Mouse (Mus musculus): ENCODE results near the gene Kbtbd7. TPM values are rescaled to one million over a fixed set of nuclear protein-coding genes. Genes with fewer than 3 reads are reported as not detected.
"Not testable (repeated sequence)": the region's sequence is repeated elsewhere in the genome, so short reads cannot be mapped to it uniquely, and the experiment has no call there.

Gene Kbtbd7
- polyA plus RNA-seq, 1 experiment from 2014 or later, result 15.2 TPM

DNA sequence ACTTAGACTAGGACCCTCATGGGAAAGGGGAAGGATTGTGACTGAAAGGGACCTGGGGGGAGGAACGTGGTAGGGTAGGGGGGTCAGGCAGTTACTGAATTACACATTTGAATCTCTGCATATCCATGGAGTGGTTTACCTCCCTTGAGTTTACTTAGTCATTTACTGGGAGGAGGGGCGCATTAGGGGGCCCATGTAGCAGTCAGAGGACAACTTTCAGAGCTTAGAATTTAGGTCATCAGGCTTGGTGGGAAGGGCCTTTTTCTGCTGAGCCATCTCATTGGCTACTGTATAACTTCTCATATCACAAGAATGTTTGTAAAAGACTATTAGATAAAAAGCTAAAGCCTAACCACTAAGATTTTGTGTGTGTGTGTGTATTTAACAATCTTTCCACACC is 15.6 kb upstream of the Kbtbd7 start:
- H3K4me3 ChIP-seq, result no peak overlapping the region
- no peaks in the 10 kb centered on the region for H3K9me3 ChIP-seq
- H3K27ac ChIP-seq, result no peak overlapping the region
- peaks cover 34% of the 10 kb centered on the region for H3K36me3 ChIP-seq
- no peak overlapping the region for H3K4me2 ChIP-seq (replicated peaks)
- H3K27me3 ChIP-seq, result no peaks in the 10 kb centered on the region
- no peaks in the 10 kb centered on the region for H3K4me1 ChIP-seq
- H3K9ac ChIP-seq, result no peak overlapping the region
- ATAC-seq (ENCODE audit: low FRiP score, low read depth), result no peak
- 75% methylated on average over 2 of the region's 2 CpGs for WGBS

- no peaks in the 10 kb centered on the region for H3K4me1 ChIP-seq
- no peak for ATAC-seq (ENCODE audit: low FRiP score, low read depth)
- H3K27ac ChIP-seq, result no peak overlapping the region
- H3K36me3 ChIP-seq, result peaks cover 37% of the 10 kb centered on the region
- H3K9me3 ChIP-seq, result no peaks in the 10 kb centered on the region
- WGBS, result 82% methylated on average over 6 of the region's 6 CpGs
- no peak overlapping the region for H3K4me2 ChIP-seq (replicated peaks)
- H3K27me3 ChIP-seq, result no peaks in the 10 kb centered on the region
- no peak overlapping the region for H3K4me3 ChIP-seq
- no peak overlapping the region for H3K9ac ChIP-seq
Measured at GRCm38 (mm10) chr14:79413121-79413520, 13.2 kb upstream of the Kbtbd7 start.

- H3K9me3 ChIP-seq, result no peaks in the 10 kb centered on the region
- H3K27me3 ChIP-seq, result no peaks in the 10 kb centered on the region
- no peak for ATAC-seq (ENCODE audit: low FRiP score, low read depth)
- 71% methylated on average over 20 of the region's 20 CpGs for WGBS
- H3K4me3 ChIP-seq, result no peak overlapping the region
- H3K4me1 ChIP-seq, result no peaks in the 10 kb centered on the region
- H3K4me2 ChIP-seq (replicated peaks), result no peak overlapping the region
- H3K36me3 ChIP-seq, result peaks cover 24% of the 10 kb centered on the region
- no peak overlapping the region for H3K9ac ChIP-seq
- no peak overlapping the region for H3K27ac ChIP-seq
Measured at GRCm38 (mm10) chr14:79420083-79420685, 6.1 kb upstream of the Kbtbd7 start.

DNA sequence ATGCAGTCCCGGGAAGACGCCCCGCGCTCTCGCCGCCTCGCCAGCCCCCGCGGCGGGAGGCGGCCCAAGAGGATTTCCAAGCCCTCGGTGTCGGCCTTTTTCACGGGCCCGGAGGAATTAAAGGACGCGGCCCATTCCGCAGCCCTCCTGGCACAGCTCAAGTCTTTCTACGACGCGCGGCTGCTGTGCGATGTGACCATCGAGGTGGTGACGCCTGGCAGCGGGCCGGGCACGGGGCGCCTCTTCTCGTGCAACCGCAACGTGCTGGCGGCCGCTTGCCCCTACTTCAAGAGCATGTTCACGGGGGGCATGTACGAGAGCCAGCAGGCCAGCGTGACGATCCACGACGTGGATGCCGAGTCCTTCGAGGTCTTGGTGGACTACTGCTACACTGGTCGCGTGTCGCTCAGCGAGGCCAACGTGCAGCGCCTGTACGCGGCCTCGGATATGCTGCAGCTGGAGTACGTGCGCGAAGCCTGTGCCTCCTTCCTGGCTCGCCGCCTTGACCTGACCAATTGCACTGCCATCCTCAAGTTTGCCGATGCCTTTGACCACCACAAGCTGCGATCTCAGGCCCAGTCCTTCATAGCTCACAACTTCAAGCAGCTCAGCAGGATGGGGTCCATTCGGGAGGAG is 537 bp downstream of the Kbtbd7 start:
- H3K4me1 ChIP-seq, H3K27me3 ChIP-seq: not testable (repeated sequence)
- Histone ChIP-seq H3K9ac (peak overlapping the region; percentile 73), H3K4me2 (replicated peaks) (peak overlapping the region; percentile 58), H3K4me3 (peak overlapping the region; percentile 53), H3K9me3 (peaks cover 18% of the 10 kb centered on the region), H3K27ac (peak overlapping the region; percentile 74; the same call in 1 of the 2 replicates), H3K36me3 (peaks cover 20% of the 10 kb centered on the region)
- 46% methylated on average over 10 of the region's 59 CpGs for WGBS
- ATAC-seq (ENCODE audit: low FRiP score, low read depth), result peak; percentile 55

GRCm38 (mm10) chr14:79434068-79434467 is 7.8 kb downstream of the Kbtbd7 start:
- peaks cover 5% of the 10 kb centered on the region for H3K36me3 ChIP-seq
- H3K4me2 ChIP-seq (replicated peaks), result no peak overlapping the region
- H3K27ac ChIP-seq, result no peak overlapping the region
- peaks cover 9% of the 10 kb centered on the region; the same call in 1 of the 2 replicates for H3K9me3 ChIP-seq
- H3K27me3 ChIP-seq, result no peaks in the 10 kb centered on the region
- ATAC-seq (ENCODE audit: low FRiP score, low read depth), result no peak
- H3K9ac ChIP-seq, result no peak overlapping the region
- H3K4me1 ChIP-seq, result no peaks in the 10 kb centered on the region
- no peak overlapping the region for H3K4me3 ChIP-seq
- 78% methylated on average over 1 of the region's 1 CpGs for WGBS

DNA sequence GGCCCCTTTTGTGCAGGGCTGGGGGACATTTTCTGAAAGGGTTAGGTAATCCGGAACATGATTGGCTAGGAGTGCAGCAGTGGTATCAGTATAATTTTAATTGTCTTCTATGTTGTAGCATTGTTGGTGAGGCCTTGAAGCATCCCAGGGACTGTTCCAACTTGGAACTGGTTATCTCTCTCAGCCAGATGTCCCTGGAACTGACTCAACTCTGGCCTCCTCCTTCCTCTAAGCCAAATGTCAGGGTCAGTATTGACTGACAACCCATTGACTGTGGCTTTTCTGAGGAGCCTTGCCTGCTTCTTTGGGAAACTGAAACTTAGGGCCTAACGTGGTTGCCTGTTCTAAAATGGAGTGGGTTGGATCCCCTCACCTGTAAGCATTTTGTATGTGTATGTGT is 14.3 kb downstream of the Kbtbd7 start:
- H3K4me1 ChIP-seq, result no peaks in the 10 kb centered on the region
- H3K36me3 ChIP-seq, result no peaks in the 10 kb centered on the region
- H3K4me3 ChIP-seq, result no peak overlapping the region
- ATAC-seq (ENCODE audit: low FRiP score, low read depth), result no peak
- H3K9ac ChIP-seq, result no peak overlapping the region
- H3K27ac ChIP-seq, result no peak overlapping the region
- no peak overlapping the region for H3K4me2 ChIP-seq (replicated peaks)
- 89% methylated on average over 2 of the region's 2 CpGs for WGBS
- no peaks in the 10 kb centered on the region for H3K27me3 ChIP-seq
- no peaks in the 10 kb centered on the region for H3K9me3 ChIP-seq

DNA sequence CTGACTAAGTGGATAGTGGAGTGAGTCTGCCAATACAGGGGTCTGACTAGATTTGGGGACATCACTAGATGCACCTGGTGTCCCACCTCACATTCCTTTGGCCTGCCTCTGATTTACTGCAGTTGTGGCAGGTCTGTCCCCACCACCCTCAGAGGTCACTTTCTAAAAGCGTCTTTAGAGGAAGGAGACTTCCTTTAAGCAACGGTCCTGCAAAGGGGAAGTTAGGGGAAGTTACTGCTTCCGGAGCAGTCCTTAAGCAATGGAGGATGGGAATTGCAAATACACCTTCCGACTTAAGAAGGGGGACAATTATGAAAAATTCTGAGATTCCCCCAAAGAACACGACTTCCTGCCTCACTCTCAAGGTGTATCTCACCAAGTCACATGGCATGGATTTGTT is 15.1 kb downstream of the Kbtbd7 start:
- Histone ChIP-seq H3K4me1 (no peaks in the 10 kb centered on the region), H3K9me3 (no peaks in the 10 kb centered on the region), H3K27ac (no peak overlapping the region), H3K4me2 (replicated peaks) (no peak overlapping the region), H3K36me3 (no peaks in the 10 kb centered on the region), H3K27me3 (no peaks in the 10 kb centered on the region), H3K4me3 (no peak overlapping the region), H3K9ac (no peak overlapping the region)
- no peak for ATAC-seq (ENCODE audit: low FRiP score, low read depth)
- WGBS, result 79% methylated on average over 5 of the region's 5 CpGs

- no peaks in the 10 kb centered on the region for H3K36me3 ChIP-seq
- no peaks in the 10 kb centered on the region for H3K9me3 ChIP-seq
- no peak overlapping the region for H3K4me2 ChIP-seq (replicated peaks)
- H3K4me3 ChIP-seq, result no peak overlapping the region
- no peaks in the 10 kb centered on the region for H3K27me3 ChIP-seq
- 88% methylated on average over 9 of the region's 9 CpGs for WGBS
- H3K4me1 ChIP-seq, result no peaks in the 10 kb centered on the region
- no peak overlapping the region for H3K9ac ChIP-seq
- no peak for ATAC-seq (ENCODE audit: low FRiP score, low read depth)
- no peak overlapping the region for H3K27ac ChIP-seq
Measured at GRCm38 (mm10) chr14:79444601-79445000, 18.3 kb downstream of the Kbtbd7 start.

GRCm38 (mm10) chr14:79445055-79445620 is 18.8 kb downstream of the Kbtbd7 start:
- Histone ChIP-seq H3K27me3 (no peaks in the 10 kb centered on the region), H3K4me3 (no peak overlapping the region), H3K27ac (no peak overlapping the region), H3K4me2 (replicated peaks) (no peak overlapping the region), H3K36me3 (no peaks in the 10 kb centered on the region), H3K9me3 (no peaks in the 10 kb centered on the region), H3K4me1 (no peaks in the 10 kb centered on the region), H3K9ac (no peak overlapping the region)
- ATAC-seq (ENCODE audit: low FRiP score, low read depth), result no peak
- 72% methylated on average over 16 of the region's 16 CpGs for WGBS

DNA sequence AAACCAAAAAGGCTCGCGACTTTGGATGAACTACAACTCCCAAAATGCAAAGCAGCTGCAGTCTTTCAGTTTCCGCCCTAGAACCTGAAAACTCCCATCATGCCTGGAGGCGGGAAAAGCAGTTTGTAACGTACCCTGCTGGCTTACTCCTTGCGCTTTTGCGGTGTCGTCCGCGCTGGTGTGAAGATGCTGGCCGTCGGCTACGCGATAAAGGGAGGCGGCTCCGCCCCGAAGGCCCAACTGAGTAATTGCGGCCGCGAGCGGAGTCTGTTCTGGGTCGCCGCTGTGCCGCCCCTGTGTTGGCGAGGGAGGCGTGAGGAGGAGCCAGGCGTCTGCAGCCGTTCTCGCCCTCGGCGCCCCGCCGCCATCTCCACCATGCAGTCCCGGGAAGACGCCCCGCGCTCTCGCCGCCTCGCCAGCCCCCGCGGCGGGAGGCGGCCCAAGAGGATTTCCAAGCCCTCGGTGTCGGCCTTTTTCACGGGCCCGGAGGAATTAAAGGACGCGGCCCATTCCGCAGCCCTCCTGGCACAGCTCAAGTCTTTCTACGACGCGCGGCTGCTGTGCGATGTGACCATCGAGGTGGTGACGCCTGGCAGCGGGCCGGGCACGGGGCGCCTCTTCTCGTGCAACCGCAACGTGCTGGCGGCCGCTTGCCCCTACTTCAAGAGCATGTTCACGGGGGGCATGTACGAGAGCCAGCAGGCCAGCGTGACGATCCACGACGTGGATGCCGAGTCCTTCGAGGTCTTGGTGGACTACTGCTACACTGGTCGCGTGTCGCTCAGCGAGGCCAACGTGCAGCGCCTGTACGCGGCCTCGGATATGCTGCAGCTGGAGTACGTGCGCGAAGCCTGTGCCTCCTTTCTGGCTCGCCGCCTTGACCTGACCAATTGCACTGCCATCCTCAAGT is 25.6 kb downstream of the Kbtbd7 start, which contains the start of gene Kbtbd6:
Gene Kbtbd6, plus strand, starts transcription at position 155 of the 910 bp plus-strand sequence.
- 17% methylated on average over 49 of the region's 89 CpGs for WGBS
- H3K4me1 ChIP-seq, result not testable (repeated sequence)

GRCm38 (mm10) chr14:79452591-79452934 is 26.3 kb downstream of the Kbtbd7 start:
- not testable (repeated sequence) for H3K27me3 ChIP-seq; H3K4me3 ChIP-seq; ATAC-seq (ENCODE audit: low FRiP score, low read depth); H3K27ac ChIP-seq; H3K36me3 ChIP-seq; H3K4me1 ChIP-seq; H3K4me2 ChIP-seq (replicated peaks); H3K9ac ChIP-seq
- WGBS, result 91% methylated on average over 8 of the region's 10 CpGs
- H3K9me3 ChIP-seq, result peaks cover 12% of the 10 kb centered on the region

More for the DNA sequence above, 25.6 kb downstream of the Kbtbd7 start, which contains the start of gene Kbtbd6:
- Histone ChIP-seq H3K9me3 (peaks cover 12% of the 10 kb centered on the region), H3K4me2 (replicated peaks) (peak within 1 kb of the TSS; percentile 69), H3K9ac (peak within 1 kb of the TSS; percentile 62; the same call in 1 of the 2 replicates), H3K4me3 (peak within 1 kb of the TSS; percentile 59)
- ATAC-seq (ENCODE audit: low FRiP score, low read depth), result peak; percentile 90
- not testable (repeated sequence) for H3K27me3 ChIP-seq, H3K36me3 ChIP-seq, H3K27ac ChIP-seq

GRCm38 (mm10) chr14:79460401-79460800 is 34.1 kb downstream of the Kbtbd7 start:
- no peak for ATAC-seq (ENCODE audit: low FRiP score, low read depth)
- 89% methylated on average over 1 of the region's 1 CpGs for WGBS

More at GRCm38 (mm10) chr14:79460401-79460800, 34.1 kb downstream of the Kbtbd7 start:
- H3K9ac ChIP-seq, result no peak overlapping the region
- no peaks in the 10 kb centered on the region for H3K4me1 ChIP-seq
- H3K27me3 ChIP-seq, result no peaks in the 10 kb centered on the region
- no peak overlapping the region for H3K4me3 ChIP-seq
- H3K9me3 ChIP-seq, result no peaks in the 10 kb centered on the region
- H3K36me3 ChIP-seq, result peaks cover 42% of the 10 kb centered on the region
- no peak overlapping the region for H3K4me2 ChIP-seq (replicated peaks)
- no peak overlapping the region for H3K27ac ChIP-seq

Measured in limb, embryonic 13.5 days (tissue).